Mouse (Mus musculus) heart, embryonic 15.5 days (tissue): ENCODE results near the gene Dync1i1. TPM values are rescaled to one million over a fixed set of nuclear protein-coding genes. Genes with fewer than 3 reads are reported as not detected.

Experiments used
- ATAC-seq: fragments of 200-750 bp; cut with Nextera tagmentation; replicated peaks from 2 replicates; pipeline ENCODE4 v1.8.0; 2017; ENCODE audit warnings: low read depth, moderate TSS enrichment; ENCODE audit not compliant: insufficient number of reproducible peaks, insufficient read depth, low FRiP score
- H3K27ac ChIP-seq: fragments of 300-500 bp; sonication (generic); 2 replicates; pipeline ENCODE4 v1.5.1; 2015; ENCODE audit warnings: mild to moderate bottlenecking, inconsistent platforms
- H3K27me3 ChIP-seq: fragments of 300-500 bp; sonication (generic); 2 replicates; pipeline ENCODE4 v1.6.1; 2015; ENCODE audit warnings: inconsistent platforms
- H3K36me3 ChIP-seq: fragments of 300-500 bp; sonication (generic); 2 replicates; pipeline ENCODE4 v1.6.1; 2015; ENCODE audit warnings: mild to moderate bottlenecking, inconsistent platforms
- H3K4me1 ChIP-seq: fragments of 300-500 bp; sonication (generic); replicated peaks from 2 replicates; pipeline ENCODE4 v1.6.1; 2015; ENCODE audit warnings: inconsistent platforms
- H3K4me2 ChIP-seq: fragments of 300-500 bp; sonication (generic); 2 replicates; pipeline ENCODE4 v1.6.1; 2015; ENCODE audit warnings: inconsistent platforms, mild to moderate bottlenecking, moderate library complexity
- H3K4me3 ChIP-seq: fragments of 300-500 bp; sonication (generic); 2 replicates; pipeline ENCODE4 v1.5.1; 2015; ENCODE audit warnings: mild to moderate bottlenecking, inconsistent platforms
- H3K9ac ChIP-seq: fragments of 300-500 bp; sonication (generic); 2 replicates; pipeline ENCODE4 v1.6.1; 2015; ENCODE audit warnings: mild to moderate bottlenecking, inconsistent platforms
- H3K9me3 ChIP-seq: fragments of 300-500 bp; sonication (generic); replicated peaks from 2 replicates; pipeline ENCODE4 v1.6.1; 2016; ENCODE audit warnings: inconsistent platforms
- WGBS: fragments of 180-500 bp; shearing (Covaris S2); methylation state at CpG from one replicate; pipeline ENCODE4 v1.1.7; 2015; ENCODE audit warnings: mixed read lengths; 5-methylcytosine and 5-hydroxymethylcytosine counted together
- polyA plus RNA-seq: library from polyadenylated mRNA; unstranded; fragments of >200 nt; fragmentation: Nextera tagmentation; extraction: Ambion mirVana; gene quantifications from 2 replicates; pipeline ENCODE4 v1.2.1, GENCODE M21; 2015

Dync1i1 gene
- polyA plus RNA-seq, 1 experiment from 2014 or later, result 1.6 TPM

GRCm38 (mm10) chr6:6075940-6076447 lies 350.6 kb downstream of the Dync1i1 start:
- H3K9me3 ChIP-seq, result no peaks in the 10 kb centered on the region
- no peak for ATAC-seq
- H3K4me1 ChIP-seq, result no peaks in the 10 kb centered on the region
- no peaks in the 10 kb centered on the region for H3K27me3 ChIP-seq
- no peak overlapping the region for H3K4me3 ChIP-seq
- 85% methylated on average over 7 of the region's 7 CpGs for WGBS
- 0 out of 2 replicates have a peak, but pooled peaks cover 3% of the 10 kb centered on the region for H3K36me3 ChIP-seq
- H3K4me2 ChIP-seq, result no peak overlapping the region
- no peak overlapping the region for H3K9ac ChIP-seq
- H3K27ac ChIP-seq, result no peak overlapping the region

- no peak overlapping the region for H3K27ac ChIP-seq
- no peaks in the 10 kb centered on the region for H3K27me3 ChIP-seq
- 71% methylated on average over 4 of the region's 4 CpGs for WGBS
- H3K4me3 ChIP-seq, result no peak overlapping the region
- H3K4me2 ChIP-seq, result no peak overlapping the region
- no peaks in the 10 kb centered on the region for H3K4me1 ChIP-seq
- no peak for ATAC-seq
- H3K9ac ChIP-seq, result no peak overlapping the region
- no peaks in the 10 kb centered on the region for H3K9me3 ChIP-seq
- H3K36me3 ChIP-seq, result 0 out of 2 replicates have a peak, but pooled peaks cover 3% of the 10 kb centered on the region
Observed at GRCm38 (mm10) chr6:6077234-6077633, 351.8 kb downstream of the Dync1i1 start.

Other genes starting within 250 kb of the Dync1i1 start
- gene Pdk4, start 229.3 kb upstream of the Dync1i1 start, polyA plus RNA-seq, result 27.0 and 31.3 TPM in 2 replicates